Mouse (Mus musculus): ENCODE measurements around the gene Zfp985. TPM values are rescaled to one million over a fixed set of nuclear protein-coding genes. Genes with fewer than 3 reads are reported as not detected.
"Not testable (repeated sequence)": the region's sequence is repeated elsewhere in the genome, so short reads cannot be mapped to it uniquely, and the experiment has no call there.

The Zfp985 gene
- polyA plus RNA-seq (2016; fragmentation: Nextera tagmentation; extraction: Ambion mirVana), result 0.21 and 0.29 TPM in 2 replicates

- H3K4me2 ChIP-seq; H3K4me3 ChIP-seq; H3K27ac ChIP-seq; H3K36me3 ChIP-seq; H3K4me1 ChIP-seq; ATAC-seq; H3K27me3 ChIP-seq (replicated peaks); H3K9ac ChIP-seq: not testable (repeated sequence)
- WGBS (ENCODE audit: insufficient replicate concordance), result 47% methylated on average over 5 of the region's 5 CpGs
- H3K9me3 ChIP-seq (replicated peaks), result peaks cover 24% of the 10 kb centered on the region
Measured at GRCm38 (mm10) chr4:147553071-147553470, at the start of gene Zfp985. Gene Zfp985, plus strand, starts transcription at chr4:147553277.

- no peak overlapping the region for H3K27ac ChIP-seq
- no peak overlapping the region for H3K4me3 ChIP-seq
- ATAC-seq, result no peak
- H3K36me3 ChIP-seq, result peaks cover 25% of the 10 kb centered on the region
- peaks cover 26% of the 10 kb centered on the region for H3K9me3 ChIP-seq (replicated peaks)
- H3K4me2 ChIP-seq, result no peak overlapping the region
- no peaks in the 10 kb centered on the region for H3K4me1 ChIP-seq
- H3K27me3 ChIP-seq (replicated peaks), result no peaks in the 10 kb centered on the region
- no peak overlapping the region for H3K9ac ChIP-seq
- WGBS (ENCODE audit: insufficient replicate concordance), result 67% methylated on average over 2 of the region's 2 CpGs
Measured at GRCm38 (mm10) chr4:147509174-147509573, 43.9 kb upstream of the Zfp985 start.

GRCm38 (mm10) chr4:147518981-147519380, 34.1 kb upstream of the Zfp985 start:
- Histone ChIP-seq H3K27me3 (replicated peaks) (no peaks in the 10 kb centered on the region), H3K4me1 (no peaks in the 10 kb centered on the region), H3K4me3 (no peak overlapping the region), H3K4me2 (no peak overlapping the region), H3K9me3 (replicated peaks) (peaks cover 68% of the 10 kb centered on the region), H3K9ac (no peak overlapping the region), H3K27ac (no peak overlapping the region), H3K36me3 (no peaks in the 10 kb centered on the region)
- no peak for ATAC-seq
- WGBS (ENCODE audit: insufficient replicate concordance), result 53% methylated on average over 2 of the region's 2 CpGs

GRCm38 (mm10) chr4:147520100-147520499, 33.0 kb upstream of the Zfp985 start:
- peaks cover 68% of the 10 kb centered on the region for H3K9me3 ChIP-seq (replicated peaks)
- ATAC-seq, result 0 out of 2 replicates have a peak, but pooled peaks have one; percentile 19

GRCm38 (mm10) chr4:147525125-147525524, 28.0 kb upstream of the Zfp985 start:
- peaks cover 62% of the 10 kb centered on the region for H3K9me3 ChIP-seq (replicated peaks)
- no peak overlapping the region for H3K4me2 ChIP-seq
- no peak overlapping the region for H3K9ac ChIP-seq
- H3K36me3 ChIP-seq, result no peaks in the 10 kb centered on the region
- H3K4me3 ChIP-seq, result no peak overlapping the region
- H3K27me3 ChIP-seq (replicated peaks), result no peaks in the 10 kb centered on the region
- ATAC-seq, result no peak
- no peaks in the 10 kb centered on the region for H3K4me1 ChIP-seq
- WGBS (ENCODE audit: insufficient replicate concordance), result 74% methylated on average over 1 of the region's 1 CpGs
- H3K27ac ChIP-seq, result no peak overlapping the region

More at GRCm38 (mm10) chr4:147520100-147520499, 33.0 kb upstream of the Zfp985 start:
- H3K4me1 ChIP-seq, result no peaks in the 10 kb centered on the region
- no peaks in the 10 kb centered on the region for H3K27me3 ChIP-seq (replicated peaks)
- H3K36me3 ChIP-seq, result no peaks in the 10 kb centered on the region
- H3K9ac ChIP-seq, result no peak overlapping the region
- no peak overlapping the region for H3K27ac ChIP-seq
- H3K4me3 ChIP-seq, result no peak overlapping the region
- H3K4me2 ChIP-seq, result no peak overlapping the region

- ATAC-seq, result no peak
- 61% methylated on average over 1 of the region's 1 CpGs for WGBS (ENCODE audit: insufficient replicate concordance)
- no peak overlapping the region for H3K4me3 ChIP-seq
Measured at GRCm38 (mm10) chr4:147530366-147530765, 22.7 kb upstream of the Zfp985 start.

GRCm38 (mm10) chr4:147535916-147536315, 17.2 kb upstream of the Zfp985 start:
- not testable (repeated sequence) for ATAC-seq, H3K4me1 ChIP-seq

More at GRCm38 (mm10) chr4:147530366-147530765, 22.7 kb upstream of the Zfp985 start:
- Histone ChIP-seq H3K9me3 (replicated peaks) (peaks cover 39% of the 10 kb centered on the region), H3K36me3 (no peaks in the 10 kb centered on the region), H3K27ac (no peak overlapping the region), H3K4me1 (no peaks in the 10 kb centered on the region), H3K4me2 (no peak overlapping the region), H3K27me3 (replicated peaks) (no peaks in the 10 kb centered on the region), H3K9ac (no peak overlapping the region)

GRCm38 (mm10) chr4:147537702-147538101, 15.4 kb upstream of the Zfp985 start:
- no peak overlapping the region for H3K27ac ChIP-seq
- no peak overlapping the region for H3K4me3 ChIP-seq
- H3K4me1 ChIP-seq, result no peaks in the 10 kb centered on the region
- WGBS (ENCODE audit: insufficient replicate concordance), result 55% methylated on average over 2 of the region's 2 CpGs
- no peak overlapping the region for H3K9ac ChIP-seq
- no peak overlapping the region for H3K4me2 ChIP-seq
- 0 out of 2 replicates have a peak, but pooled peaks have one; percentile 8 for ATAC-seq
- no peaks in the 10 kb centered on the region for H3K27me3 ChIP-seq (replicated peaks)
- no peaks in the 10 kb centered on the region for H3K36me3 ChIP-seq
- peaks cover 47% of the 10 kb centered on the region for H3K9me3 ChIP-seq (replicated peaks)

More at GRCm38 (mm10) chr4:147535916-147536315, 17.2 kb upstream of the Zfp985 start:
- not testable (repeated sequence) for H3K4me2 ChIP-seq; H3K4me3 ChIP-seq; H3K9ac ChIP-seq; H3K27ac ChIP-seq; H3K36me3 ChIP-seq; H3K27me3 ChIP-seq (replicated peaks)
- peaks cover 39% of the 10 kb centered on the region for H3K9me3 ChIP-seq (replicated peaks)

GRCm38 (mm10) chr4:147539918-147540317, 13.2 kb upstream of the Zfp985 start, which contains the start of gene Gm16503:
Gene Gm16503, plus strand, starts transcription at chr4:147540218.
- peaks cover 54% of the 10 kb centered on the region for H3K9me3 ChIP-seq (replicated peaks)
- WGBS (ENCODE audit: insufficient replicate concordance), result 67% methylated on average over 3 of the region's 3 CpGs
- H3K27ac ChIP-seq; ATAC-seq; H3K4me2 ChIP-seq; H3K27me3 ChIP-seq (replicated peaks); H3K9ac ChIP-seq; H3K4me1 ChIP-seq; H3K36me3 ChIP-seq; H3K4me3 ChIP-seq: not testable (repeated sequence)

- Histone ChIP-seq H3K4me2 (no peak overlapping the region), H3K9me3 (replicated peaks) (peaks cover 46% of the 10 kb centered on the region), H3K27ac (no peak overlapping the region), H3K4me3 (no peak overlapping the region), H3K4me1 (no peaks in the 10 kb centered on the region), H3K27me3 (replicated peaks) (no peaks in the 10 kb centered on the region), H3K9ac (no peak overlapping the region), H3K36me3 (no peaks in the 10 kb centered on the region)
- no peak for ATAC-seq
Measured at GRCm38 (mm10) chr4:147541105-147541504, 12.0 kb upstream of the Zfp985 start.

- H3K27me3 ChIP-seq (replicated peaks); H3K36me3 ChIP-seq; H3K4me1 ChIP-seq; H3K4me3 ChIP-seq; H3K4me2 ChIP-seq; H3K9ac ChIP-seq; H3K27ac ChIP-seq; ATAC-seq: not testable (repeated sequence)
- WGBS (ENCODE audit: insufficient replicate concordance), result 54% methylated on average over 2 of the region's 2 CpGs
- peaks cover 24% of the 10 kb centered on the region for H3K9me3 ChIP-seq (replicated peaks)
Measured at GRCm38 (mm10) chr4:147554361-147554760, 1.3 kb downstream of the Zfp985 start.

- H3K27me3 ChIP-seq (replicated peaks); H3K4me3 ChIP-seq; H3K4me1 ChIP-seq; ATAC-seq; H3K9ac ChIP-seq; H3K27ac ChIP-seq; H3K4me2 ChIP-seq; H3K36me3 ChIP-seq: not testable (repeated sequence)
- H3K9me3 ChIP-seq (replicated peaks), result peaks cover 16% of the 10 kb centered on the region; the same call in 1 of the 2 replicates
- 20% methylated on average over 1 of the region's 1 CpGs for WGBS (ENCODE audit: insufficient replicate concordance)
Measured at GRCm38 (mm10) chr4:147556921-147557320, 3.8 kb downstream of the Zfp985 start.

- not testable (repeated sequence) for H3K27ac ChIP-seq; H3K27me3 ChIP-seq (replicated peaks); H3K36me3 ChIP-seq; H3K9ac ChIP-seq; ATAC-seq; H3K4me1 ChIP-seq; H3K4me3 ChIP-seq; H3K4me2 ChIP-seq
- H3K9me3 ChIP-seq (replicated peaks), result peaks cover 15% of the 10 kb centered on the region; the same call in 1 of the 2 replicates
Measured at GRCm38 (mm10) chr4:147558011-147558410, 4.9 kb downstream of the Zfp985 start.
